Mouse (Mus musculus): ENCODE data around the gene Kiss1r.

The Kiss1r gene

DNA sequence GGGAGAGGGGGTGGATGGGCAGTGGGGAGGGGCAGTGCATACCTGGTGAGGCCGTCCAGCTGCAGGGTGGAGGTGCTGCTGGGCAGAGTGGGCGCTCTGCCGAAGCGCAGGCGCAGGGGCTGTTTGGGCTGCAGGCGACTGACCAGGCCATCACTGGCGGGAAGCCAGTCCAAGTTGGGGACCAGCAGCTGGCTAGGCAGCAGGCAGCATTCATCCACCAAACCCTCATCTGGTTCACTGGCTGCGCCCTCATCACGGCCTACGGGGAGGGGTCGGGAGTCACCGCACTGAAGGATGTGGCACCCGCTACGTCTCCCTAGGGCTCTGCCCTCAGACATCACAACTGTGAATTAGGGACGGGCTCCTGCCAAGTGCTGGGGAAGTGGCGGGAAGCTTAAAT lies 20.5 kb upstream of the Kiss1r start:
- in situ Hi-C loops (cut with MboI; ENCODE audit: unreplicated experiment in 2 of 2), result loop anchor here in 1 of 2 experiments (10.0 kb wide), 1 partner anchor 62 kb away; no protein-coding TSS in a partner anchor

DNA sequence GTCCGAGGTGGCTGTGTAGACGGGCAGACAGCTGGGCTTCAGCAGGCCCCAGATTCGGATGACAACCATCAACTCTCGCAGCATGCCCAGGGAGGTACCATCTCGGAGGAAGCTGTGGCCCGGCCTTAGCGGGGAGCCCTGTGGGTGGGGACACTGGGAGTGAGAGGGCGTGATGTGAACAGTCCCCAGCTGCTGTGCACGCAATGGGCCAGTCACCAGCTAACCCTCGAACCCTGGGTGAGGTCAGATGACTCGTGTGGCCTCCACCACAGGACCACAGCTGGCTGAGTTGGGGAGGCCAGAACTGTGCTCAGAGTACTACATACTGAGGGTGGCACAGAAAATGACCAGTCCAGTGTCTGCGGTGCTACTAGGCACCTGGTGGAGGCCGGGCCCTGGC lies 20.0 kb upstream of the Kiss1r start:
- in situ Hi-C loops (cut with MboI; ENCODE audit: unreplicated experiment in 2 of 2), result loop anchor here in 1 of 2 experiments (10.0 kb wide), 1 partner anchor 62 kb away; no protein-coding TSS in a partner anchor

DNA sequence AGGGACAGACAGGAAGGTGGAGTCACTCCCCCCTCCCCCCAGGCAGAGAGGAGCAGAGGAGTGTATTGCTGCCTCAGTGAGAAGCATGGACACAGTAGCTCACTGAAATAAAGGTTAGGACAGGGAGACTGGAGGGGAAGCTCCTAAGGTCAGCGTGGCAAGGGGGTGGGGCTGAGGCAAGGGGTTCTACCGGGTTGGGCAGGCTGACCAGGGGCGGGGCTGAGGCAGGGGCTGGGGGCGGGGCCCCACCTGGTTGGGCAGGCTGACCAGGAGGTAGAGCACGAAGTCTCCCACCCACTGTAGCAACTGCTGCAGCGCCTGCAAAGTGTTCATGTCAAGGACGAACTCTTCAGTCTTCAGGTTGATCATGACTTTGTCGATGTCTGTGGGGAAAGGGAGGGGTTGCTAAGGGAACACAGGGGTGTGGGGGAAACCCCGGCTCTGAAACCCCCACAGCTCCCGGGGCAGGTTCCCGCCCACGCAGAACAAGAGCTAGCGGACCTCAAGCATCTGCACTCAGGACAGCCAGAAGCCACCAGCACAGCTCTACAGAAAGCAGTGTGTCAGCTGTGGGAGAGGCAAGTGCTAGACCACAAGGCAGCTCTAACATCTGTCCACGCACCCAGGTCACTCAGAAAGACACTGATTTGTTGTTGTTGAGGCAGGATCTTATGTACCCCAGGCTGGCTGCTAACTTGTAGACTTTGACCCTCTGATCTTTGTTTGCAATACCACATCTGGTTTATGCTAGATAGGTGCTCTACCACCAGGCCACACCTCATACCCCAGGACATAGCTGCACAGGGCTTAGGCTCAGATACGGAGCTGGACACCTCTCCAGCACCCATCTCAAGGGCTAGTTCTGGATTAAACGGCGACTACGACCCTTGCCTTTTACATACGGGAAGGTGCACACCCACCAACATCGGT lies 19.2 kb upstream of the Kiss1r start:
- in situ Hi-C loops (cut with MboI; ENCODE audit: unreplicated experiment in 2 of 2), result loop anchor here in 1 of 2 experiments (10.0 kb wide), 1 partner anchor 63 kb away; no protein-coding TSS in a partner anchor

DNA sequence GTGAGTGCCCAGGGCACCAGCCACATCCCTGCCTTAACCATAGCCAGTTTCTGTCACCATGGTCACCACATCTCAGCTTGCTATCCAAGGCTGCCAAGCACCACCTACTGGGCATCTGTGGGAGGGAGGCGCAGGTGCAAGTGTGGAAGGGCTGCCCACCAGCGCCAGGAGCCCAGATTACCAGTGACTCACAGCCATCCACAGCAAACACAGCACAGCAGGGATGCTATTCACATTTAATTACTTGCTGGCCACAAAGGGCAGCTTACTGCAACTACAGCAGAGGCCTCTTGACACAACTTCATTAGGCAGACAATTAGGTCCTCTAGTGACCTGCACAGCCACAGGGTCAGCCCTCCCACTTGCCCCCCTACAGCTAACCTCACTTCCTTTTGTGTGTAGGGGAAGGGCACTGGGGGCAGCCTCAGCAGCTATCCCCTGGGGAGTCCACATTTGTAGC lies 15.8 kb upstream of the Kiss1r start:
- in situ Hi-C loops (cut with MboI; ENCODE audit: unreplicated experiment in 2 of 2), result no loop called here

DNA sequence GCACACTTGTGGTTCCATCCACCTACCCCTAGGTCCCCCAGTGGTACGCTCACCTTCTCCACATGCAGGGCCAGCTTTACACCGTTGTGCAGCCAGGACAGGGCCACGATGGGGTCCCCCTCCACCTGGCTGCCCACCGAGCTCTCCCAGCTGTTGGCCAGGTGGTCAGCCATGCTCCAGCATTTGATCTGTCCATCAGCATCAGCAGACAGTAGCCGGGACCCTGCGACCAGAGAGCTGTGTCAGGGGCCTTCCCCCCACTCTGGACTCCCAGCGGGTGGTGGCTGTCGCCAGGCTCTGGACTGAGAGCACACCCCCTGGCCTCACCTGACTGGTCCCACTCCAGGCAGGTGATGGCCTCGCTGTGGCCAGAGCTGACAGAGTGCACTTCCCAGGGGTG lies 10.1 kb upstream of the Kiss1r start:
- in situ Hi-C loops (cut with MboI; ENCODE audit: unreplicated experiment in 2 of 2), result no loop called here

DNA sequence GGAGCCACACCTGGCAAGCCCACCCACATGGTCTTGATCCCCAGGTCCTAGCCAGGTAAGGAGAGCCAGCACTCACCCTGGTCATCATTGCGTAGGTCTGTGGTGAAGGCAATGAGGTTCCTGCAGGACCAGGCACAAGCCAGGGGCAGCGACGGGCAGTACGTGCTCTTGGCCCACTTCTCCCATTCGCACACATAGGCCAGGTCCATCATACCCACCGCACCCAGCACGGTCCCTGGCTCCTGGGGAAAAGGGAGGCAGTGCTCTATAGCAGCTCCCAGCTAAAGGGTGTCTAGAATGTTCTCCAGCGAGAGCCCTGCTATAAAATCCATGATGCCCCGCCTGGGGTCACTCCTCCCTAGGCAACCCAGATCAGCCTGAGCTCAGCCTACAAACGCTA lies 9.4 kb upstream of the Kiss1r start:
- in situ Hi-C loops (cut with MboI; ENCODE audit: unreplicated experiment in 2 of 2), result no loop called here

DNA sequence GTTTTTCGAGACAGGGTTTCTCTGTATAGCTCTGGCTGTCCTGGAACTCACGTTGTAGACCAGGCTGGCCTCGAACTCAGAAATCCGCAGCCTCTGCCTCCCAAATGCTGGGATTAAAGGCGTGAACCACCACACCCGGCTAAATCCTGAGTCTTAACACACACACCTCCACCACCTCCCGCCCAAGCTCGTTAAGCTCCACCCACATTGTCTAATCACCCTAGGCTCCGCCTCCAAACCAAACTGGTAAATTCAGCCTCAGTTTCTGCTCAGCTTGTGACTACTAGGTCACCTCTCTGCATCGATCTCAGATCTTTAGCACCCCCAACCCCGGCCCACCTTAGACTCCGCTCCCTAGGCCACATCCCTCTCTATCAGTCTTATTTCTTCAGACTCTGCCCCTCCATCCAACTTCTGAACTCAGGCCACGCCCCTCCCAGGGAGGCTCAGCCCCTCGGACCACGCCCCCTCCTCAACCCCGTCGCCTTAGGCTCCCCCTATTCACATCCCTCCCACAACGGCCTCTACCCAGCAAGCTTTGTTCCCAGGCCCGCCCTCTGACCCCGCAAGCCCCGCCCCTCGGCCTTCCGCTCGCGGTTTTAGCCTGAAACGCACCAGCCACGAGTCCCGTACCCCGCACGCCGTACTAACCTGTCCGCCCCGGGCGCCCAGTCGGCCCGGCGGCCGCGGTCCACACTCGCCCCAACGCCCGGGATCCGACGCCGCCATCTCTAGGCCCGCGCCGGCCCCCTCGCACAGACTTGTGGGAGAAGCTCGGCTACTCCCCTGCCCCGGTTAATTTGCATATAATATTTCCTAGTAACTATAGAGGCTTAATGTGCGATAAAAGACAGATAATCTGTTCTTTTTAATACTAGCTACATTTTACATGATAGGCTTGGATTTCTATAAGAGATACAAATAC lies 8.3 kb upstream of the Kiss1r start, which contains the start of gene Med16:
TSS of gene Med16 (minus strand) at position 757 of the 925 bp plus-strand sequence.
- in situ Hi-C loops (cut with MboI; ENCODE audit: unreplicated experiment in 2 of 2), result no loop called here

DNA sequence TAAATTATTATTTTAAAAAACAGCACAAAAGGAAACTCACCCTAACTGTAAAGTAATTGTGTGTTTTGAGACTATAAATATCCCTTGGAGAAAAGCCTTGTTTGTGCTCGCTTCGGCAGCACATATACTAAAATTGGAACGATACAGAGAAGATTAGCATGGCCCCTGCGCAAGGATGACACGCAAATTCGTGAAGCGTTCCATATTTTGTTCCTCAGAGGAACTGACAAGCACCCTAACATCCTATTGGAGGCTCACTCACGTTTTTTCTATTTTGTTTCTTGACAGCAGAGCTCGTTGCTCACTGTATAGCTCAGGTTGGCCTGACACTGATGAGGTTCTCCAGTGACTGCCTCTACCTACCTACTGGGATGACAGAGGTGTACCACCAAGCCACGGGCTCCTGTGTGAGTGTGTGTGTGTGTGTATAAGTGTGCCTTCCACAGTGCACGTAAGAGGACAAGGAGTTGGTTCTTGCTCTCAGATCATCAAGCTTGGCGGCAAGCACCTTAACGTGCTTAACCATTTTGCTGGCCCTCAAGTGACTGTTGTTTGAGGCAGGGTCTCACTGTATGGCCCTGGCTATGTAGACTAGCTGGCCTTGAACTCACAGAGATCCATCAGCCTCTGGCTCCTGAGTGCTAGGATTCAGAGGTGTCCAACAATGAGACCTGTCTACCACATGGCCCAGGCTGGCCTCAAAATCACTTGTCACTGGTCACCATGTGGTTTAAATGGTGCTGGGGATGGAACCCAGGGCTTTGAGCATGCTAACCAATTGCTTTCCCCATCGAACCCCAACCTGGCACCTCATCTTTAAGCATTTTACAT lies 7.5 kb upstream of the Kiss1r start:
- in situ Hi-C loops (cut with MboI; ENCODE audit: unreplicated experiment in 2 of 2), result no loop called here

DNA sequence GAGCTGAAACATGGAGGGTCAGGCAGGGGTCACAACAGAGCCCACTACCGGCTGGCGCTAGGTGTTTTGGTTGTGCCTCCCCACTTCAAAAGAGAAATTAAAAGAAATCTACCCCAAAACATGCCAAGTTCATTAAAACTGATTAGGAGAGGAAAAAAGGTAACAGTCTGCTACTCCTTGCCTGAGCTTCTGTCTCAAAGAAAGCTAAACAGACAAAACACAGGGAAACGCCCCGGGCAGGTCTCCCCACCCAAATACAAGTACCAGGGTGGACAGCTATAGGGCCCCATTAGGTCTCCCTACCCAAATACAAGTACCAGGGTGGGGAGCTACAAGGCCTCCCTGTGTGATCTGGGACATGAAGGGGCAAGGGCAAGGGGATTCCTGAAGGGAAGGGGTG lies 6.2 kb upstream of the Kiss1r start, which contains the start of gene Gm26602:
TSS of gene Gm26602 (plus strand) at position 301 of the 400 bp plus-strand sequence.
- in situ Hi-C loops (cut with MboI; ENCODE audit: unreplicated experiment in 2 of 2), result no loop called here

DNA sequence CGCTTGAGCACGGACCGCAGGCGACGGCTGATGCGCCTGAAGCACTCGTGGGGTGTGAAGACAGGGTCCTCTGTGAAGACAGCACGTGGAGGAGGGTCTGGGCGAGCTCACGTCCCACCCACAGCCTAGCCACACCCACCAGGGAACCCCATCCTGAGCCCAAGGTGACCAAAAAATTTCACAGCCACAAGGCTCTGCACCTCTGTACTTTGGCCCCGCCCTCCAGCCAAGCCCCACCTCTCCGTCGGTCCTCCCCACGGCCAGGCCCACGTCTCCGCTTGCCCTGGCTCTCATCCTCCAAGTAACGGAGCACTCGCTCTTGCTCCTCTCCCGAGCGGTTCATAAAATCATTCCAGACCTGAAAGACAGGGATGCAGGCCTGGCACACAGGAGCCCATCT lies 4.4 kb upstream of the Kiss1r start:
- in situ Hi-C loops (cut with MboI; ENCODE audit: unreplicated experiment in 2 of 2), result no loop called here

DNA sequence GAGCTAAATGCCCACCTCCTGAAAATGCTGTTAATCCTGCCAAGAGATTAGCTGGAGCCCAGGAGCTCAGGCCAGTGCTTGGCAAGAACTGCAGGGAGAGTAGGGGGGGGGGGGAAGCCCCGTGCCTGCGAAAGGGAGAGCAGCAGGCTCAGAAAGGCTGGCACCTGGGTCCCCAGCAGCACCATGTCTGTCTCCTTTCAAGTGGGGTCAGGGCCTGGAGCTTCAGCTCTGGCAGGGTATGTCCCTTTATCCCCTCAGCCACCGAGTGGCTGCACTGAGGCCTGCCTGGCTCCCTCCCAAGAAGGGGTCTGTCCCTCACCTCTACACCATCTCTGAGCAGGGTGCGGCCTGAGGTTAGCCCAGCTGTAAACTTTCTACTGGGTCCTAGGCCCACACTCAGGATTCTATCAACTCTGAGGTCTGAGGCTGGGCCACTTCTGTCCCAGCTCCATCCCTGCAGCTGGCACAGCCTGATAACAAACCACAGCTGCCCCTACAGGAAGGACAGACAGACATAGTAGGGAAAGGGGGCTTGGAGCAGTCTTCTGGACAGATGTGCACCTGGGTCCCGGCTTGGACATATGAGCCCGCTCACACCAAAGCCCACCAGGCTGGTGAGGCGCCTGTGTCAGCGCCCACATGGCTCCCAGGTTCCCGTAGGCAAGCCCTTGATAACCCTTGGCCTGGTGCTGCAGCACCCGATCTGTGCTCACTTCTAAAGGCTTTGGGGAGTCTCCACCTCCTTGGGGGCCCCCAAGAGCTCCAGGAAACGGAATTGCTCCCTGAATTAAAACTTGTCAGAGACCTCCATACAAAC lies 2.4 kb upstream of the Kiss1r start:
- in situ Hi-C loops (cut with MboI; ENCODE audit: unreplicated experiment in 2 of 2), result no loop called here

DNA sequence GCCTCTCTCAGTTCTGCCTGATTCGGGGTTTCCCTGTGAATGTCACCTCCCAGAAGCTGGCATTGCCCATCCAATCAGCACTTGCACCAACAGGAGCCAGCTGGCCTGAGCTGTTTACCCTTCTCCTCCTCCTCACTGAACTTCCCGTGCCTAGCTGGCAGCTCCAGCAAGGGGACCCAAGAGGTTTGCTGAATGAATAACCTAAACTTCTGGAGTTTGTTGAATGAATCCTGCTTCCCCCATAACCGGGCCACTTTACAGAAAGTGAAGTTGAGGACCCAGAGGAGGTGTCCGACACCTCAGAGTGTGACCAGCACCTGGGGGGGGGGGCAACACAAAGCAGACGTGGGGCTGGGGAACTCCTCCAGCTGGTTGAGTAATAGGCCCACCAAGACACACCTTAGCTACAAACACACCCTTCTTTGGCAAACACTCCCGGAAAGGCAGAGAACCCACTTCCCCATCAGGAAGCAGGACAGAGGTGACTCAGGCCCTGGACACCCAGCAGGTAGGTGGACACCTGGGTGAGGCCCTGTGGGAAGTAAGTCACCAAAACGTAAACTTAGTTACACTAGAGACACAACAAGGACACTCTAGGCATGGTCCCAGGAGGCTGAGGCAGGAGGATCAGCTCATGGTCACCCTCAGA lies 1.7 kb upstream of the Kiss1r start:
- in situ Hi-C loops (cut with MboI; ENCODE audit: unreplicated experiment in 2 of 2), result no loop called here

DNA sequence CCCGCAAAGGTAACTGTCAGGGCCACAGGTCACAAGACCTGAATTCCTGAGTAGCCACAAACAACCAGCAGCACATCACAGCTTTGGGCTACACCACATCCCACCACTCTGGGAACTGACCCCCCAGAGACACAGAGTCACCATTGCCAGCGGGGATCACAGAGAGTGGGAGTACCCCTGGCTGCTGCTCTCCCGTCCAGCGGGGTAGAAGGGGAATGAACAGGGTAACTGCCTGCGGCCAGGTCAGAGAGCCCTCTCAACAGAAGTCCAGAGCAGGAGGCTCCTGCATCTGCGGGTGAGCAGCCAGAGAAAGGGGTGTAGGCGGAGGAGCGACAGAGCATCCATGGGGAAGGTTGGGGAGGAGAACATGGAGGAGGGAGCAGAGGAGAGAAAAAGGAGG lies 690 bp upstream of the Kiss1r start:
- in situ Hi-C loops (cut with MboI; ENCODE audit: unreplicated experiment in 2 of 2), result no loop called here

DNA sequence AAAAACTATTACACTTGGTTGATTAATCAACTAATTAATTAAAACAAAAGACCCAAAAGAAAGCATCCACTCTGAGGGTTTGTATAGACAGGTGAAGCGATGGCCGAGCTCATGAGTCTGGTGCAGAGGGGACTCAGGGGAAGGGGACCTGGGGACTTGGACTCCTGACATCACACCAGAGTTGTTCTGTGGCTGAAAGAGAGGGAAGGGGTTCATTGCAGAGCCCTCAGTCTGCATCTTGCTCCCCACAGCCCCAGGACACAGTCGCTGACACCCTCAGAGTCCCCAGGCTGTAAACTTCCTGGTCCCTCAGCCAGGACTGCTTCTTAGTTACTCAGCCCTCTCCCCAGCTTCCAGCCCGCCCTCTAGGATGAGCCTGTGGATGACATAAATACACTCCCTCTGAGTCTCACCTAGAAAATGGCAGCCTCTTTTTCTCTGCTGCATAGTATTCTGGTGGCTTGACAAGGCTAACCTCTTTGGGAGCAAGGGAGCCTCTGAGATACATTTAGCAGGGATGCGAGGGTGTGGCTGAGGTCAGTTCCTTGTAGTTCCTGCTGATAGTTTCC lies 845 bp downstream of the Kiss1r start:
- in situ Hi-C loops (cut with MboI; ENCODE audit: unreplicated experiment in 2 of 2), result no loop called here

DNA sequence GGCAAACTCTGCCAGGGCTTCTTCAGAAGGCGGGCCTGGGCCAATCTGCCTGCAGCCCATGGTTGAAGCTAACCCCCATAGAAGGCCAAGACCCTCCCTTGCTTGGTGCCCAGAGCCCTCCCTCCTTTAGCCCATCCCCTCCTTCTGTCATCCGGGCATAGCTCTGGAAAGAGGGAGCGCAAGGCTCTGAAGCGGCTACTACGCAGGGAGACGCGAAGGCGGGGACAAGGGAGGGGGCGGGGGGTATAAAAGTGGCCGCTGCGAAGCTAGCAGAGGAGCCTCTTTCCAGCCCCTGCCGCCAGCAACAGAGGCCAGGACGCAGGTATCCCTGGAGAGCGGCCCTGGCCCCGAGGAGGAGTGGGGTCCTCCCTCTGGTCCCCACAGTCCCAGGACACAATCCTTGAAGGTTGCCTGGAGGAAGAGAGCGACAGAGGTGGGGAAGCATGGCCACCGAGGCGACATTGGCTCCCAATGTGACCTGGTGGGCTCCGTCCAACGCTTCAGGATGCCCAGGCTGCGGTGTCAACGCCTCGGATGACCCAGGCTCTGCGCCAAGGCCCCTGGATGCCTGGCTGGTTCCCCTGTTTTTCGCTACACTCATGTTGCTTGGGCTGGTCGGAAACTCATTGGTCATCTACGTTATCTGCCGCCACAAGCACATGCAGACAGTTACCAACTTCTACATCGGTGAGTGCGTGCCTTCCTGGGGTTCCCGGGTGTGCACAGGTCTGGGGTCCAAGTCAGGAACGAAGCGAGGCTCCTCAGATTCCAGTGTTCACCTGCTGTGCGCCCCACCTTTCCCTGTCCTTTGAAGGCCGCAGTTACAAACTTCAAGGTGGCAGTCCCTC lies 1.7 kb downstream of the Kiss1r start:
- in situ Hi-C loops (cut with MboI; ENCODE audit: unreplicated experiment in 2 of 2), result no loop called here

DNA sequence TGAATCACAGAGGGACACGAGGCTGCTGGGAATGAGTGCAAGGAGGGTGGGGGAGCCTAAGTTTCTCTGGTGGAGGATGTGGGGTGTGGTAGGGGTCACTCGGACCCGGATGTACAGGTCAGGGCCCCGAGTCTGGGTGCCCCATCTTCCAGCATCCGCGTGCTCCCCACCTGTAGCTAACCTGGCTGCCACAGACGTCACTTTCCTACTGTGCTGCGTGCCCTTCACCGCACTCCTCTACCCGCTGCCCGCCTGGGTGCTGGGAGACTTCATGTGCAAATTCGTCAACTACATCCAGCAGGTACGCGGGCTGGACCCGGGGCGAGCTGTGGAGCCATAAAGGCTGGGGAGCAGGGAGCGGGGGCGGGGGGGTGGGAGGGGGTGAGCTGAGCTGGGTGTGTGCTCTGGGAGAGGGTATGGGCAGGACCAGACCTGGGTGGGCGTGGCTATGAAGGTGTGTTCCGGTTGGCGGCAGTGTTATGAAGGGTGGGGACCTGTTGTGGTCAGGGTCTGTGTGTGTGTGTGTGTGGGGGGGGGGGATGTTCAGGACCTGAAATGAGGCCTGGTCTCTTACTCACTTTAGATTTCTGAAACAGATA lies 2.6 kb downstream of the Kiss1r start:
- in situ Hi-C loops (cut with MboI; ENCODE audit: unreplicated experiment in 2 of 2), result no loop called here
